Mouse (Mus musculus) cerebellum, adult 2 months (tissue): ENCODE results near the gene Plppr4.

Experiments
- CTCF ChIP-seq: fragments of 200-500 bp; IDR thresholded peaks from 2 replicates; pipeline ENCODE4 v1.5.1; 2011; ENCODE audit warnings: low read depth, mild to moderate bottlenecking, control low read depth, low read length, moderate library complexity, borderline replicate concordance; ENCODE audit not compliant: insufficient read depth
- POLR2A ChIP-seq: fragments of 200-500 bp; IDR thresholded peaks from 2 replicates; pipeline ENCODE4 v1.6.1; 2011; ENCODE audit warnings: low read length, control low read depth, borderline replicate concordance; ENCODE audit not compliant: insufficient read depth

GRCm38 (mm10) chr3:117310801-117311368 lies 49.8 kb downstream of the Plppr4 start:
- TF ChIP-seq POLR2A (no peak), CTCF (no peak)
